Mouse (Mus musculus) layer of hippocampus, postnatal 10 days (tissue): ENCODE results near the gene C1qtnf7. TPM values are rescaled to one million over a fixed set of nuclear protein-coding genes. Genes with fewer than 3 reads are reported as not detected.

Experiments
- DNase-seq, 2 experiments: peaks; one replicate each; pipeline ENCODE4 v3.0.0; 2021; ENCODE audit warnings: low spot score in 2 of 2
- long read RNA-seq: library from polyadenylated mRNA; stranded (forward); transcript quantifications from one replicate; pipeline ENCODE4 v2.0.0, GENCODE M21; 2023
- total RNA-seq, 2 experiments: library from RNA; stranded (reverse); gene quantifications; 2 replicates each; pipeline ENCODE4 v1.2.3; 2021

Gene C1qtnf7
- total RNA-seq: under 1 TPM; 0.82 to 0.83 TPM
- long read RNA-seq, partial matches to known transcripts: 0 of 3 reads
- long read RNA-seq, other reads (novel, unspliced or antisense): 1 of 3 reads

DNA sequence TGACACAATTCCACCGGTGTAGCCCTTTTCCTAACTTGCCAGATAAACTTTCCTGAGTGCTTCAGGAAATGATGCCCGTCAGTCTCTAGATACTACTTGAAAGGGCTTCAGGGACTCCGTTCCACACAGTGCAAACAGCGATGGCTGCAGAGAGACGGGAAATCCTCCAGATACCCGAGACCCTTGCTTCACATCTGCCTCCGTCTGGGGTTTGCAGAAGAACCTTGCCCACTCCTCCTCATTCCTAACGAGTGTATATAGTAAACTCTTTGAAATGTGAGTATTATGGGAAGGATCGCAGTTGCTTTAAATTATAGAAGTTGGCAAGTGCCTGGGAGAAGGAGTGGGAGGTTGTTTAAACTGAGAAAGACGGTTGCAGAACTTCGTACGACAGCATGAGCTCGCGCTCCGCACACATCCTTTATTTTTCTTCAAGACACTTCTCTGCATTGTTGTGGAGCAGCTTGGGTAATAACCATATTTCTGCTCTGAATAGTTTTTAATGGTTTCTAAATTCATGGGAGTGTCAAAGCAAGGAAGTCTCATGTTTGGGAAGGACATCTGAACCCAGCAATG lies at the start of gene C1qtnf7:
C1qtnf7 (plus strand) TSS at position 138 of the 576 bp plus-strand sequence.
- no peak for DNase-seq

DNA sequence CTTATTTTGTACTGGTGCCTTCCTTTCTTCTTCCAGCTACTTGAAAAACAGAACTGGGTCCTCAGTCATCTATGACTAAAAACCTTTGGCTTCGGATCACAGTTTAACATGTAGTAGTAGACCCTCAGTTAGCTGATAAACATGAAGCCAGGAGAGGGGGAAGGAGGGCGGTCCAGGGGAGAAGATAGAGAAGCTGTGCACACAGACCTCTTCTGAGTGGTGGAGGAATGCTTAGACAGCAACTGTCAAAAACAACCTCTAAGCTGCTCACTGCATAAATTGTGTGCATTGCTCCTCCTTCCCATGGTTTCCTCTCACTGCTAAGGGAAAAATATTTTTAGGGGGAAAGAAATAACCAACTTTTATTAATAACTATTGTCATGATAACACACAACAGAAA lies 48.6 kb upstream of the C1qtnf7 start:
- DNase-seq: no peak

DNA sequence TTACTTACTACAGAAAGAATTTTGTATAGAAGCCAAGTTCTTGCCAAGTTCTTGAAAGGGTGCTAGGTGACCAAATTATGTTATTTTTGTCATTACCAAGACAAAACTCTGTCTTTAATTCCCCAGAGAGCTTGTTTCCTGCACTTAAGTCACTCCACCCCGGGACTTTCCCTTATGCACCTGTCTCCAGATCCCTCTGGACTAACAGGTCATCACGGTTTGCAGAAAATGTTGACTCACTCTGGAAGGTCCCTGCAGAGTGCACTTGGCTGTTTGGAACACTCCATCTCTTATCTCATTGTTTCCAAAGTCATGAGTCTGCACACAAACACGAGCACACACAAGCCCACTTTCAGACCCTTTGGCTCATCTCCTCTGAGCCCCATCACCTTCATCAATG lies 48.1 kb upstream of the C1qtnf7 start:
- DNase-seq: no peak

DNA sequence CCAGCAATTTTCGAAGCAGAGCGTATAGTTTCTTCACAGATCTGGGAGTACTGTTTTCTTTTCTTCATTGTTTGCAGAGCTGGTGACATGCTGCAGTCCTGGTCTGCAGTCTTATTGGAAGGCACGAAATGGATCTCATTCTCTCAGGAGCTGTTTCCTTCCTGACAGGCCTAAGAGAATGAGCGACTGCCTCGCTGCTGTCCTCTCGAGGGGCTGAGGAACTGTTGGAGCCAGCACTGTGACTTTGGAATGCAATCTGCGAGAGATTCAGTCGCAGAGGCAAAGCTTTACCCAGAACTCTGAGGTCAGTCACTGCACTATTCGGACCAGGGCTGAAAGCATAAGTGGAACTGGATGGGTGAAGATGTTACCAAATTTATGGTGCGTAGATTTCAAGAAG lies 46.4 kb upstream of the C1qtnf7 start:
- DNase-seq: no peak

DNA sequence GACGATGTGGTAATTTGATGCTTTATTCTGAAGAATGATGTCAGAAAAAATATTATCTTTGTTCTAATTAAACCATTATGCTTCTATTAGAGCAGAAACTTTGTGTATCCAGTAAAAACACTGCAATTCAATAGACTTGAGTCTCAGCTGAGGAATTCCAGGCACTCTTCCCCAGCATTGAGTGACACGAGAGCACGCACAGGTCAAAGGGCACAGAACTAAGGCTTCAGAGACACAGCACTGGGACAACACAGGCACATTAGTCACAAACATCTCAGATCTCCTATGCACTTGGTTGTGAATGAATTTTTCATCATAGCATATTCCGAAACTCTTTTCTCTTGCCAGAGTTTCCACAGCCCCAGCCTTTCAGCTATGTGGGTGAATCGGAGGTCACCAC lies 37.4 kb upstream of the C1qtnf7 start:
- DNase-seq: no peak

DNA sequence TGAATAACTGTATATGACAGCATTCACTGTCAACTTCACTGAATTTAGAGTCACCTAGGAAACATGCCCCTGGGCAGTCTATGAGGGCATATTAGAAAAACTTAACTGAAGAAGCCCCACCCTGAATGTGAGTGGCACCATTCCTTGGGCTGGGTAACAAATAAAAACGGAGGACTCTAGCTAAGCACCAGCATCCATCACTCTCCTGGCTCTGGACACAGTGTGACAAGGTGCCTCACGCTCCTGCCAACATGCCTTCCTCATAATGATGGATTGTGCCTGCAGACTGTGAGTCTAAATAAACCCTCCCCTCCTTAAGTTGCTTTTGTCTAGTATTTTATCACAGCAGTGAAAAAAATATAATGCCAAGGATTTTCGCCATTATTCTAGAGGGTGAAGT lies 35.3 kb upstream of the C1qtnf7 start:
- DNase-seq: no peak

DNA sequence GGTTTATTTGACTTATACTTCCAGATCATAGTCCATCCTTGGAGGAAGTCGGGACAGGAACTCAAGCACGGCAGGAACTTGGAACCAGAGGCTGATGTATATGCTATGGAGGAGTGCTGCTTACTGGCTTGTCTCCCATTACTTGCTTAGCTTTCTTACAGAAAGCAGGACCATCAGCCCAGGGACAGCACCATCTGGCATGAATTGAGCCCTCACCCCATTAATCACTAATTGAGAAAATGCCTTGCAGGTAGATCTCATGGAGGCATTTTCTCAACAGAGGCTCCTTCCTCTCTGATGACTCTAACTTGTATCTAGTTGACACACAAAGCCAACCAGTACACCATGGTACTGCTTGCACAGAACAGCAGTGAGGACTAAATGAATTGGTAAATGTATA lies 34.6 kb upstream of the C1qtnf7 start:
- no peak for DNase-seq

DNA sequence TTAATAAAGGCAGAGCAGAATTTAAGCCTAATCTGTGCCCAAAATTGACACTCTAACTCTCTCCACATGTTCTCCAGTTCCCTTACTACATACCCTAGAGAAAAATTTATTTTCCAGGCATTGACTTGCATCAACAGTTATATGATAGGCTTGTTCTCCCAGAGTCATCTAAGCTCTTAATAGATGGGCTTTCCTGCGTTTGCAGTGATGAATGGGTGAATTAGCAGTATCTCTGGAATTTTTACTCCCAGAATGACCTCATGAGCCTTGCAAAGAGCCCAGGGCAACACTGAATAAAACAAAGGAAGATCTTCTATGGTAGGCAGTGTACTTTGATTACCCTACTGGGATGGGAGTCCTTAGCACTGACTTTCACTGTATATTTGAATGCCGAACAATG lies 33.5 kb upstream of the C1qtnf7 start:
- no peak for DNase-seq

DNA sequence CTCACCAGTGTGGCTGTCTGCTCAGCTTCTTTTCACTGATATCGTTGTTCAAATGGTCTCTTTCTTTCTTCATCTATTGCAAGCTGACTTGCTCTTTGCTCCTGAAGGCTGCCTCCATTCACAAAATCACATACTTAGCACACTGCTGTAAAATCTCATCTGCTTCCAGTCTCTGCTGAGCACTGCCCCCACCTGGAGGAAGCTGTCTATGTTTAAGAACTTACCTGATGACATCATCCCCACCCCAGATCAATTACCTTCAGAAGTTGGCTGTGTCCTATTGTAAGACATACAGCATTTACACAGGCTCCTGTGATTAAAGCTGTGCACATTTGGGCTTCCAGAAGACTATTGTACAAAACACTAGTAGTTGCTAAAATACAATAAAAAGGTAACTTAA lies 13.5 kb upstream of the C1qtnf7 start:
- DNase-seq: no peak

DNA sequence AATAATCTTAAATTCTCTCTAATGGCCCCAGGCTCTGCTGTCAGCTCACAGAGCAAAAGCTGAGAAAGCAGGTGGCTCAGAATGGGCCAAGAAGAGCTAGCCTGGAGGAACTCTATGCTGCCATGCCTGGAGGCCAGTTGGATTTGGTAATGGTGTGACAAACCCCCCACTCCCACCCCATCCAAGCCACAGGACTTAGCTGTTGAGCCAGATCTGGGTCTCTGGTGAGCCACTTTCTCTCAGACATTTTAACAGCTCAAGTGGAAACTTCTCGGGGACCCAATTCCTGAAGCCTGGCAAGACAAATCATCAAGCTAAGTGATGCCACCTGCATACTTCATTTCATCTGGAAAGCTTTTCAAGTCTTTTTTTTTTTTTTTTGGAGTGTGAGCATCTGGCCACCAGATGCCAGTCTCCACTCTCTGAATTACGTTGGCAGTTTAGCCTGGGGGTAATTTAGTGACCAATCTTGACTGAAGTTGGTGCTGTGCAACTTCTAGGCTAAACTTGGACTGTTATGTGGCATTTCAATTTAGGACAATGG lies 11.0 kb upstream of the C1qtnf7 start:
- DNase-seq: no peak

DNA sequence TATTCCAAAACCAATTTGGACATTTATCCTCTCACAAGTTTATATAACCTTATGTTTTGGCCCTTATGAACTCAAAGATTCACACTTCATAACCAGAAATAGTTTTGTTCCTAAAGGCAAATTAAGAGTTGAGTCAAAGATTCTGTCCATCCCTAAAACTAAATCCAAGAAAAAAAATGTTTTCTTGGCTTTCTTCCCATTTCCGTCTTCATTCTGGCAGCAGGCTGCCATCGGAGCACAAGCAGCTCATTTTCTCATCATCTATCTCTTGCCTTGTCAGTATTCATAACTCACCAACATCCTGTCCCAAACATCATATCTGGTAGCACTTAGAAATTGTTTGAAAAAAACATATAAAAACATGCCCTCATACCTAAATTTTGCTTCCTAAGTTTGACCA lies 6.9 kb upstream of the C1qtnf7 start:
- DNase-seq: no peak

DNA sequence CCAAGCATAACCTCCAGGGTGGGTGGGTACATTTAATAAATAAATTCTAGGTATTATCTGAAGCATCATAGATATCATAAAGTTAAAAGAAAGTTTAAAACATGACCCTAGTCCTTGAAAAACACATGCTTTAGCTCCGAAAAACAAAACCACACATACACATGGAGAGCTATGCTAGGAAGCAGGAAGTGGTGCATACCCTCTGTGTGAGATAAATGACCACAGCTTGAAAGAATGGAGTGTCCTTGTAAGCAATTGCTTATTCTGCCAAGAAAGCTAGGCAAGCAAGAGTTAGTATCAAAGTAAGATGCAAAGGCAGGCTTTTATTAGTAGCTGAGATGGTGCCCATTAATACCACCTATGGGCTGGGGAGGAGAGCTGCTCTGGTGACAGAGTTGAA lies 6.4 kb upstream of the C1qtnf7 start:
- DNase-seq: no peak

DNA sequence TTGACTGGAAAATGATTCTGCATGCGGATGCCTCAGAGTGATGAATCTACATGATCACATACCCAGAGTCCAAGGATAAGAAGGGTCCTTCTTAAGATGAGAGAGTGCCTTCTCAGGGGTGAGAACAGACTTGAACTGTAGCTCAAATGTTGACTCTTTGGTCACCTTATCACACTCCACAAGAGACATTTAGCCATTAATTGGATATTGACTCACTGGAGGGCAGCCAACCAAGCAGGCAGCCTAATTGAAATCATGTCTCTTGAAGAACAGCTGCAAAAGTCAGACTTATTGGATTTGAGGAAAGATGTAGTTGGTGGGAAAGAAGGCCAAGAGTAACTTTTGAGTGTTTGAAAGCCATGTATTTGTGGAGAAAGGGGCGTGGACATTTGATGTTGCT lies 4.2 kb upstream of the C1qtnf7 start:
- no peak for DNase-seq

DNA sequence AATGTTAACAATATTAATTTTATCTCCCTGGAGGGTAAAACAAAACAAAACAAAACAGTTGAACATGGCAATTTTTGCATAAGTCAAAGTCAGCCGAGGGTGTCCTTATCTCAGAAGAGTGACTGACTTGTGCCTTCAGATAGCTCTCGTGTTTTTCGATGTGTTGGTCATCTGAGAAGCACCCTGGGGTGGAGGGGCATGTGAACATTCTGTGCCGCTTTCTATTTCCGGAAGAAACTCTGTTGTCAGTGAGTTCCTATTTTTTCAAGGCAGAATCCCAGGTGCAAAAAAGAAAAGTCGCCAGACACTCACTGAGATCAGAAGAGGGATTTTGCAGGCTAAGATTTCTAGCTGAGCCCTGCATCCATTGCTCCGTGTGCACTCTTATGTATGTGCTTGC lies 1.2 kb downstream of the C1qtnf7 start:
- DNase-seq: no peak

DNA sequence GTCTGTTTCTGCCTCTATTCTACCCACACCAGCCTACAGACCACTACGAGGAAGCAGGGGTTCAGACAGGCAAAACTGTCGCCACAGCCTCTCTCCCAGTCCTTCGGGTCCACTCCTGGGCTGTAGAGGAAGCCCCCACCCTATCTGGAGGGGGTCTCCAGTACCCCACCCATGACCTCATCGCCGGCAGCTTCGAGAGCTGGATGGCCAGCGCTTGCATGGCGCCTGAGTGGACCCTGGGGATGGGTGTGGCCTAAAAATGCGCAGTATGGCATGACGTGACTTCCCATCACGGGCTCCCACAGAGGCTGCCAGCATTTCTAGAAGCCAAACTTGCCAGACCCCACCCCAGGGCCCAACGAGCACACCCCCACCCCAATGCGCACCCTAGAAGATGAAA lies 2.0 kb downstream of the C1qtnf7 start:
- DNase-seq: no peak

DNA sequence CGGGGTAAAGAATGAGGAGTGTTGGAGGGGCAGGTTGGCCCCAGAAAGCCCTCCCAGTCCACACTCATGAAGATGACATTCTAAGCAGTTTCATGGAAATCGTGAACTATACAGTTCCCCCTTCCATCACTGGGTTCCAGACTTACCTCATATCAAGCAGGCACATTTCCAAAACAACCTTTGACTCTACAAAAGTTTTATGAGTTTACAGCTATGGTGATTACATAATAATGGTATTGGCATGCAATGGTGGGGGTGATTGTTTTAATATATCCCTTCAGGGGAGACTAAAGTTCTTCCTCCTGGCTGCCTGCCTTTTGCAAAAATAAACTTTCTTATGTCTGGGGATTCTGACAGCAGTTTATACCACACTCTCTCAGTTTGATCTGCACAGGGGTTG lies 4.6 kb downstream of the C1qtnf7 start:
- DNase-seq: no peak

DNA sequence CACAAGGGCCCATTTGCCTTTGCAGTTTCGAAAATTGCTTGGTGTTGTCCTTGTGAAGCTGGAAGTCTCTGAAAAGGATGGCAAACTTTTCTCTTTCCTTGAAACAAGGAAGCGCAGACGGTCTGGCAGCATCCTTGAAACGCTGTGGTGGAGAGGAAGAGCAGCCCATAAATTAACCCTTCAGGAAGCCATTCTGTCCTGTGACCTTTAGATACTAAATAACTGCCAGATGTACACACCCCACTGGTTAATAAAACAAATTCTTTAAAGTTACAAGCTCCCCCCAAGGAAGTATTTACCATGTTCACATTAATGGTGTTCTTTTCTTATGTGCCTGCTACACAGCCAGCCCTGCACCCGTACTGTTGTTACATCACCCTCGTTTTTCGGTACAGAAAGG lies 6.0 kb downstream of the C1qtnf7 start:
- DNase-seq: no peak

DNA sequence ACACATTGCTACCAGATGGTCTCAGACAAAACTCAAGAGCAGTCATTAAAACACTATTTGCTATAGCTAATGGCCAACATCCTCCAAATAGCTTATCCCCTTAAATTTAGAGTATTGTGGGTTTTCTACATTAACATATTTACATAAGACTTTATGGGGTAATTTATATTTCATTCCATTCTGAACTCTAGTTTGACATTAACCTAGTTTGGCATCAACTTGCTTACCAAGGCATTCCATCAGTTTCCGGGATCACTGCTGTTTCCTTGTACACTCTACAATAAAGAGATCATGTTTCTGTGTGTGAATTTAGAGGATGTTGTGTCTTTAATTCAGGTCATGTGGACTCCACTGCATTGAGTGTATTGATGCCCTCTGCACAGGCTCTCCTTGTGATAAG lies 7.5 kb downstream of the C1qtnf7 start:
- DNase-seq: no peak

DNA sequence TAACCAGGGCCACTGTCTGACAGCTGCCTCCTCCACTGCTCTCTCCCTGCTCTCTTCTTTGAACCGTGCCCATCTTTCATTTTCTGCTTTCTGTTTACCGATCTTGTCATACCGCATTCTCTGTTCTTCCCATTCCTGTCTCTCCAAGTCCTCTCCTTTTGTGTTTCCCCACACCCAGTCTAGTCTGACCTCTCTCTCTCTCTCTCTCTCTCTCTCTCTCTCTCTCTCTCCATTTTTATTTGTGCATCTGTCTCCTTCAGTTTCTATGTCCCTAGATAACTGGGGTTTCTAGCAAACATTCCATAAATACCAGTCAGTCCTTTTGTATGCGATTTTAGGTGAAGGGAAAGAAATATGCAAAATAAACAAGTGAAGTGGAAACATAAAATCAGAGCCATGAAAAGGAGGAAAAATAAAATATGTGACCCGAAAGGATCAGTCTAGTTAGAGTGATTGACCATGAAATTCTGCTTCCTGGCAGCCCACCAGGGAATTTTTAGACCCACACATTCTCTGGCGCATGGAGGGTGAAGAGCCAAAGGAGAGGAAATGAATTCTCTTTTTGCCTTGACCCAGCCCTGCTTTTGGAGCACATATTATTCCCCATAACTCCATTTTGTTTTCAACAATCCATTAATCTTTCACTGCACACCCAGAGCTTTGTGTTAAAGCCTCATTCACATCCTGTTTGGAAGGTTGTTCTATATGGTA lies 11.7 kb downstream of the C1qtnf7 start:
- DNase-seq: no peak

DNA sequence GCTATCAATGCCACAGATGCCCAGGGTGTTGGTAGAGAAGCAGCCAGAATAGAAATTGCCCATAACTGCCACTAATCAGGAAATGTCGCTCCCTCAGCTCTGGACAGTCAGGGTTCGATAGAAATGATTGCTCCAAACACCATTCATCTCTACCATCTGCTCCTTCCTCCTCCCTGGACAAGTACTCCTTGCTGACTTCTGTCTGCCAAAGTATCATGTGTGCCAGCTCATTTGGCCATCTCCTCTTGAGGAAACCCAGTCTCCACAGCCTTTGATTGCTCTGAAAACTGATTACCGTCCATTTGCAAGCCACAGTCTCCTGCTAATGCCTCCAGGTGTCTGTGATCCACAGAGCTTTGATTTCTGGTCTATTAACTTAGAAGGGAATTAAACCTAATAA lies 14.8 kb downstream of the C1qtnf7 start:
- DNase-seq: no peak

DNA sequence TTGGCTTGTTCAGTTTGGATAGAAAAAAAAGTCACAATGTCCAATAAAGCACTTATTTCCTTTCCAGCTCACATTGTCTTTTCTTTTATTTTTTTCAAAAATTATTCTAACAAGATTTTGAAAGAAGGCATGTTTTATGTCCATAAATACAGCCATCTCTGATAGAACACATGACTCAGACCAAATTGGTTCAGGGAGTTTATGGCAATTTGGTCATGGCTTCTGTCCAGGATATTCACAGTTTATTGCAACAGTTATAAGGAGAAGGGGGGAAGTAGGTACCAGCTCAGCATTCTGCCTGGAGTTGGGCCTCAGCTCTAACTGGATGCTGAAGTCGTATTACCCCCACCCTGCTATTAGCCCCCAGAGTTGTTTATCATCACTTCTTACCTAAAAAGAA lies 15.5 kb downstream of the C1qtnf7 start:
- no peak for DNase-seq

DNA sequence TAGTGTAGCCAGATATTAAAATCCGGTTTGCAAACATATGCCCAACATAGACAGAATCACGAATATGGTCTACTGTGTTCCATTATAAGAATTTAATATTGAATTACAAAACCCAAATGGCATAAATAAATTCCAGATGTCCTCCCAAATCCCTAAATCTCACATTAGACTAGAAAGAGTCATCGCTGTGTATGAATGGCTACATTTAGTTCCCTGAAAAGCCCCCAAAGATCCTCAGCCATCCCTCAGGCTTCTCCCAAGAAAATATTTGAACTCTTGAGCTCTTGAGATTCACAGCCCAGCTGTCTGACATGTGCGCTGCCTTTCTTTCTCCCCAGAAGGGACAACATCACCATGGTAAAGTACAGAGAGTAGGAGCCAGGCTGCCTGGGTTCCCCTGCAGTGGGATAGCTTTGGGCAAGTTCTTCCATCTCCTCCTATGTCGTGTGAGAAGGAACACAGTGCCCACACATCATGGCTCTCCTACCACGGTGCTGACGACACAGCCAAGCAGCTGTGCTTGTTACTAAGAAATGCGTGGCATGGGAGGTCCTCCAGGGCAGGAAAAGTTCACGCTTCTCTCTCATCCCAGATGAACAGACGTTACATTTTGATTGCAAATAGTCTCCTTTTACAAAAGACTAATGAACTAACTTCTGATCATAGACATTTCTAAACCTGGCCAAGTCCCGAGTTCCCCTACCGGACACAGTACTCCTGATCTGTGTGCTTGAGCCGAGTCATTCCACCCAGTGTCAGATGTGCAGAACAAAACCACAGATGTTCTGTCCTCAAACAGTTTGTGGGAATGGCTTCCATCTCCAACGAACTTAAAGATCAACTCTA lies 23.2 kb downstream of the C1qtnf7 start:
- no peak for DNase-seq
